Mouse (Mus musculus) intestine, embryonic 14.5 days (tissue): ENCODE data around the gene Cpeb3. TPM values are rescaled to one million over a fixed set of nuclear protein-coding genes. Genes with fewer than 3 reads are reported as not detected.

Experiments
- ATAC-seq: fragments of 200-750 bp; cut with Nextera tagmentation; replicated peaks from 2 replicates; pipeline ENCODE4 v1.8.0; 2017; ENCODE audit warnings: low read depth, moderate number of reproducible peaks, moderate TSS enrichment, moderate library complexity; ENCODE audit not compliant: low FRiP score, low TSS enrichment
- DNase-seq: peaks from one replicate; pipeline ENCODE4 v3.0.0-alpha.2; 2018; ENCODE audit warnings: low spot score
- H3K27ac ChIP-seq: fragments of 300-500 bp; sonication (generic); 2 replicates; pipeline ENCODE4 v1.5.1; 2014; ENCODE audit warnings: low read depth, mild to moderate bottlenecking, control low read depth
- H3K27me3 ChIP-seq: fragments of 300-500 bp; sonication (generic); replicated peaks from 2 replicates; pipeline ENCODE4 v1.6.1; 2014; ENCODE audit warnings: low read length, control low read depth; ENCODE audit not compliant: control insufficient read depth, insufficient read depth
- H3K36me3 ChIP-seq: fragments of 300-500 bp; sonication (generic); 2 replicates; pipeline ENCODE4 v1.6.1; 2014; ENCODE audit warnings: low read length, control low read depth; ENCODE audit not compliant: control insufficient read depth, insufficient read depth
- H3K4me1 ChIP-seq: fragments of 300-500 bp; sonication (generic); replicated peaks from 2 replicates; pipeline ENCODE4 v1.6.1; 2014; ENCODE audit warnings: low read length, control low read depth, mixed read lengths; ENCODE audit not compliant: control insufficient read depth, insufficient read depth
- H3K4me2 ChIP-seq: fragments of 300-500 bp; sonication (generic); 2 replicates; pipeline ENCODE4 v1.6.1; 2014; ENCODE audit warnings: low read length
- H3K4me3 ChIP-seq: fragments of 300-500 bp; sonication (generic); 2 replicates; pipeline ENCODE4 v1.5.1; 2014; ENCODE audit warnings: low read depth, low read length, control low read depth, mixed read lengths
- H3K9ac ChIP-seq: fragments of 300-500 bp; sonication (generic); 2 replicates; pipeline ENCODE4 v1.6.1; 2014; ENCODE audit warnings: mild to moderate bottlenecking, low read length
- H3K9me3 ChIP-seq: fragments of 300-500 bp; sonication (generic); 2 replicates; pipeline ENCODE4 v1.6.1; 2016; ENCODE audit warnings: low read length, control low read depth; ENCODE audit not compliant: control insufficient read depth
- WGBS: fragments of 180-500 bp; shearing (Covaris S2); extraction: QIAGEN DNeasy Blood & Tissue Kit; methylation state at CpG from one replicate; pipeline ENCODE4 v1.1.7; 2014; 5-methylcytosine and 5-hydroxymethylcytosine counted together
- polyA plus RNA-seq: library from polyadenylated mRNA; unstranded; fragments of >200 nt; fragmentation: Nextera tagmentation; extraction: Ambion mirVana; gene quantifications from 2 replicates; pipeline ENCODE4 v1.2.1, GENCODE M21; 2014

Gene Cpeb3
- polyA plus RNA-seq, 1 experiment from 2014 or later = 0.85 TPM

GRCm38 (mm10) chr19:37198165-37198880, 10.1 kb downstream of the Cpeb3 start:
- H3K27ac ChIP-seq = no peak overlapping the region
- DNase-seq (no peak), ATAC-seq (no peak)
- H3K27me3 ChIP-seq = no peaks in the 10 kb centered on the region
- WGBS = 63% methylated on average over 1 of the region's 1 CpGs
- no peak overlapping the region for H3K4me2 ChIP-seq
- H3K4me1 ChIP-seq = no peaks in the 10 kb centered on the region
- no peaks in the 10 kb centered on the region for H3K9me3 ChIP-seq
- H3K9ac ChIP-seq = no peak overlapping the region
- no peak overlapping the region for H3K4me3 ChIP-seq
- no peaks in the 10 kb centered on the region for H3K36me3 ChIP-seq

- WGBS = 76% methylated on average over 5 of the region's 5 CpGs
- H3K36me3 ChIP-seq = no peaks in the 10 kb centered on the region
- no peak for ATAC-seq
Measured at GRCm38 (mm10) chr19:37192475-37193058, 15.8 kb downstream of the Cpeb3 start.

GRCm38 (mm10) chr19:37188366-37188948, 19.9 kb downstream of the Cpeb3 start:
- ATAC-seq (no peak), DNase-seq (no peak)
- H3K9me3 ChIP-seq = no peaks in the 10 kb centered on the region
- no peaks in the 10 kb centered on the region for H3K4me1 ChIP-seq
- H3K27me3 ChIP-seq = no peaks in the 10 kb centered on the region
- no peak overlapping the region for H3K9ac ChIP-seq
- H3K4me3 ChIP-seq = no peak overlapping the region
- no peak overlapping the region for H3K27ac ChIP-seq
- no peaks in the 10 kb centered on the region for H3K36me3 ChIP-seq
- WGBS = 75% methylated on average over 4 of the region's 4 CpGs
- H3K4me2 ChIP-seq = no peak overlapping the region

More at GRCm38 (mm10) chr19:37192475-37193058, 15.8 kb downstream of the Cpeb3 start:
- no peak overlapping the region for H3K27ac ChIP-seq
- H3K9ac ChIP-seq = no peak overlapping the region
- H3K9me3 ChIP-seq = no peaks in the 10 kb centered on the region
- no peak overlapping the region for H3K4me2 ChIP-seq
- no peaks in the 10 kb centered on the region for H3K4me1 ChIP-seq
- H3K27me3 ChIP-seq = no peaks in the 10 kb centered on the region
- DNase-seq = no peak
- H3K4me3 ChIP-seq = no peak overlapping the region

- H3K27ac ChIP-seq = no peak overlapping the region
- peaks cover 24% of the 10 kb centered on the region for H3K27me3 ChIP-seq
- H3K9ac ChIP-seq = no peak overlapping the region
- H3K4me2 ChIP-seq = peak overlapping the region; percentile 44
- ATAC-seq (0 out of 2 replicates have a peak, but pooled peaks have one; percentile 55), DNase-seq (peak; percentile 55)
- peak overlapping the region; percentile 35 for H3K4me3 ChIP-seq
- peaks cover 8% of the 10 kb centered on the region; the same call in 1 of the 2 replicates for H3K4me1 ChIP-seq
- no peaks in the 10 kb centered on the region for H3K9me3 ChIP-seq
- H3K36me3 ChIP-seq = no peaks in the 10 kb centered on the region
- WGBS = 14% methylated on average over 17 of the region's 17 CpGs
Measured at GRCm38 (mm10) chr19:37177819-37178708, 30.3 kb downstream of the Cpeb3 start.

- Histone ChIP-seq H3K9me3 (no peaks in the 10 kb centered on the region), H3K27me3 (peaks cover 33% of the 10 kb centered on the region), H3K27ac (no peak overlapping the region), H3K4me3 (no peak overlapping the region), H3K4me1 (peaks cover 8% of the 10 kb centered on the region; the same call in 1 of the 2 replicates), H3K4me2 (no peak overlapping the region), H3K36me3 (no peaks in the 10 kb centered on the region), H3K9ac (no peak overlapping the region)
- DNase-seq = no peak
- 50% methylated on average over 4 of the region's 4 CpGs for WGBS
- no peak for ATAC-seq
Measured at GRCm38 (mm10) chr19:37176879-37177462, 31.4 kb downstream of the Cpeb3 start.

- peak overlapping the region; percentile 40; the same call in 1 of the 2 replicates for H3K9ac ChIP-seq
- peak overlapping the region; percentile 74 for H3K4me2 ChIP-seq
- WGBS = 10% methylated on average over 6 of the region's 6 CpGs
- H3K9me3 ChIP-seq = no peaks in the 10 kb centered on the region
- peak overlapping the region; percentile 47 for H3K4me3 ChIP-seq
- H3K27me3 ChIP-seq = peaks cover 33% of the 10 kb centered on the region
- peaks cover 8% of the 10 kb centered on the region; the same call in 1 of the 2 replicates for H3K4me1 ChIP-seq
- no peaks in the 10 kb centered on the region for H3K36me3 ChIP-seq
- DNase-seq (no peak), ATAC-seq (no peak)
- no peak overlapping the region for H3K27ac ChIP-seq
Measured at GRCm38 (mm10) chr19:37175919-37176318, 32.5 kb downstream of the Cpeb3 start.

- H3K4me2 ChIP-seq = peak overlapping the region; percentile 74
Measured at GRCm38 (mm10) chr19:37175436-37175805, 33.0 kb downstream of the Cpeb3 start.

More at GRCm38 (mm10) chr19:37175436-37175805, 33.0 kb downstream of the Cpeb3 start:
- peaks cover 8% of the 10 kb centered on the region; the same call in 1 of the 2 replicates for H3K4me1 ChIP-seq
- DNase-seq (peak; percentile 80), ATAC-seq (no peak)
- peak overlapping the region; percentile 40 for H3K9ac ChIP-seq
- WGBS = 1% methylated on average over 12 of the region's 12 CpGs
- no peaks in the 10 kb centered on the region for H3K9me3 ChIP-seq
- peak overlapping the region; percentile 47 for H3K4me3 ChIP-seq
- H3K27me3 ChIP-seq = peaks cover 33% of the 10 kb centered on the region
- no peaks in the 10 kb centered on the region for H3K36me3 ChIP-seq
- H3K27ac ChIP-seq = peak overlapping the region; percentile 44; the same call in 1 of the 2 replicates
